Mouse (Mus musculus) T-cell, adult 66 days (primary cell): ENCODE data around the gene Gm21739. TPM values are rescaled to one million over a fixed set of nuclear protein-coding genes. Genes with fewer than 3 reads are reported as not detected.

Experiments
- total RNA-seq, 2 experiments: library from RNA; stranded (reverse); gene quantifications; 3 replicates in 1 of 2; 4 replicates in 1 of 2; pipeline ENCODE4 v1.2.4; 2023

Gene Gm21739
- total RNA-seq: not detected

GRCm38 (mm10) chrY:44264344-44264743 is at the start of gene Gm21739:
Gene Gm21739, minus strand, starts transcription at chrY:44264444.

